Mouse (Mus musculus) E14TG2a.4 (cell line): ENCODE results near the gene Krt86.

ENCODE experiments used
- CTCF ChIP-seq: conservative IDR thresholded peaks from 2 replicates; pipeline ENCODE4 v1.5.1; 2014; ENCODE audit warnings: low read length
- NANOG ChIP-seq: IDR thresholded peaks from 2 replicates; pipeline ENCODE4 v1.6.1; 2014; ENCODE audit warnings: borderline replicate concordance, low read length, mixed read lengths

DNA sequence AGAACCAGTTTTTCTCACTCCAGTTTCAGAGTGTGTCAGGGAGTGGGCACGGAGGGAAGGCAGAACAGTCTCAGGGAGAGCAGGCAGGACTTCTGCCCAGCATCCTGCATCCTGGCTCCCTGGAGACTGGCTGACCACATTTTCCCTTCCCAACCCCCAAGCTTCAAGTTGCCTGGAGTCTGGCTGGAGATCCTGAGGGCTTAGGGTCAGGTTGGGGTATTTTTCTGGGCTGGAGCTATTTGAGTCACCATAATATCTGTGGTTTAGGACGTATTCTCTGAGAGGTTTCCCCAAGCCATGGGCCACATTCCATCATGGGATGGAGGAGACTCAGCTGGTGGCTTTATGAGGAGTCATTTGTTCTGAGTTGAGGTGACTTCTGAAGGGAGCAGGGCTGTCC is 18.0 kb upstream of the Krt86 start:
- no peak for TF ChIP-seq CTCF
- TF ChIP-seq NANOG: no peak
